Mouse (Mus musculus) embryonic fibroblast, embryonic 13.5 days (primary cell): Measurements from ENCODE around the gene Abi3bp. TPM values are rescaled to one million over a fixed set of nuclear protein-coding genes. Genes with fewer than 3 reads are reported as not detected.
A peak's percentile ranks its signal among the peaks of the same experiment; 100 is the strongest.

Experiments used
- H3K27ac ChIP-seq: 2 replicates; pipeline ENCODE4 v1.5.1; 2012; ENCODE audit warnings: low read length, control low read depth, inconsistent platforms; ENCODE audit not compliant: insufficient read depth
- H3K4me1 ChIP-seq: 2 replicates; pipeline ENCODE4 v1.6.1; 2011; ENCODE audit warnings: low read length; ENCODE audit not compliant: control insufficient read depth, insufficient read depth
- H3K4me3 ChIP-seq: 2 replicates; pipeline ENCODE4 v1.5.1; 2011; ENCODE audit warnings: mild to moderate bottlenecking, control low read depth, low read length; ENCODE audit not compliant: insufficient read depth
- CTCF ChIP-seq: IDR thresholded peaks from 2 replicates; pipeline ENCODE4 v1.5.1; 2011; ENCODE audit warnings: mild to moderate bottlenecking, control low read depth, low read length, moderate library complexity, borderline replicate concordance; ENCODE audit not compliant: insufficient read depth
- POLR2A ChIP-seq: IDR thresholded peaks from 2 replicates; pipeline ENCODE4 v1.6.1; 2011; ENCODE audit warnings: low read depth, mild to moderate bottlenecking, control low read depth, low read length, moderate library complexity
- polyA plus RNA-seq: library from polyadenylated mRNA; stranded (reverse); fragments of >200 nt; gene quantifications from 2 replicates; pipeline ENCODE4 v1.2.4, GENCODE M21; 2011; ENCODE audit warnings: low read depth; ENCODE audit not compliant: missing spikeins, insufficient read length

Abi3bp gene
- polyA plus RNA-seq, 1 experiment, result 50.2 TPM

GRCm38 (mm10) chr16:56475676-56476075 is 2.0 kb upstream of the Abi3bp start:
- TF ChIP-seq CTCF (no peak), POLR2A (no peak)
- no peak overlapping the region for H3K4me3 ChIP-seq
- no peak overlapping the region for H3K27ac ChIP-seq
- peaks cover 3% of the 10 kb centered on the region for H3K4me1 ChIP-seq

- Histone ChIP-seq H3K4me1 (peaks cover 2% of the 10 kb centered on the region), H3K27ac (peak overlapping the region; percentile 61), H3K4me3 (peak overlapping the region; percentile 68)
- TF ChIP-seq POLR2A (no peak), CTCF (no peak)
Observed at GRCm38 (mm10) chr16:56478575-56479191, 1.0 kb downstream of the Abi3bp start.

GRCm38 (mm10) chr16:56483466-56483865 is 5.8 kb downstream of the Abi3bp start:
- TF ChIP-seq POLR2A, result no peak
- TF ChIP-seq CTCF, result no peak

GRCm38 (mm10) chr16:56486461-56486860 is 8.8 kb downstream of the Abi3bp start:
- H3K4me3 ChIP-seq, result no peak overlapping the region

More at GRCm38 (mm10) chr16:56483466-56483865, 5.8 kb downstream of the Abi3bp start:
- no peak overlapping the region for H3K4me3 ChIP-seq
- H3K27ac ChIP-seq, result no peak overlapping the region
- H3K4me1 ChIP-seq, result 0 out of 2 replicates have a peak, but pooled peaks cover 2% of the 10 kb centered on the region

GRCm38 (mm10) chr16:56490861-56491260 is 13.2 kb downstream of the Abi3bp start:
- Histone ChIP-seq H3K4me1 (0 out of 2 replicates have a peak, but pooled peaks cover 2% of the 10 kb centered on the region), H3K27ac (no peak overlapping the region), H3K4me3 (no peak overlapping the region)
- TF ChIP-seq POLR2A (no peak), CTCF (no peak)

More at GRCm38 (mm10) chr16:56486461-56486860, 8.8 kb downstream of the Abi3bp start:
- H3K27ac ChIP-seq, result no peak overlapping the region
- no peak for TF ChIP-seq CTCF
- no peak for TF ChIP-seq POLR2A
- H3K4me1 ChIP-seq, result 0 out of 2 replicates have a peak, but pooled peaks cover 2% of the 10 kb centered on the region

- Histone ChIP-seq H3K4me1 (no peaks in the 10 kb centered on the region), H3K4me3 (no peak overlapping the region), H3K27ac (no peak overlapping the region)
- no peak for TF ChIP-seq POLR2A
- no peak for TF ChIP-seq CTCF
Observed at GRCm38 (mm10) chr16:56495266-56495665, 17.6 kb downstream of the Abi3bp start.

- no peak for TF ChIP-seq CTCF
- no peak for TF ChIP-seq POLR2A
- Histone ChIP-seq H3K4me1 (no peaks in the 10 kb centered on the region), H3K4me3 (no peak overlapping the region), H3K27ac (no peak overlapping the region)
Observed at GRCm38 (mm10) chr16:56496743-56497142, 19.1 kb downstream of the Abi3bp start.

GRCm38 (mm10) chr16:56498680-56499079 is 21.0 kb downstream of the Abi3bp start:
- no peak overlapping the region for H3K27ac ChIP-seq
- H3K4me3 ChIP-seq, result no peak overlapping the region
- no peak for TF ChIP-seq POLR2A
- no peak for TF ChIP-seq CTCF
- no peaks in the 10 kb centered on the region for H3K4me1 ChIP-seq

- H3K4me3 ChIP-seq, result no peak overlapping the region
- no peaks in the 10 kb centered on the region for H3K4me1 ChIP-seq
- no peak for TF ChIP-seq CTCF
- no peak for TF ChIP-seq POLR2A
- H3K27ac ChIP-seq, result no peak overlapping the region
Observed at GRCm38 (mm10) chr16:56500441-56500840, 22.8 kb downstream of the Abi3bp start.

- TF ChIP-seq CTCF, result no peak
- TF ChIP-seq POLR2A, result no peak
- Histone ChIP-seq H3K4me3 (no peak overlapping the region), H3K27ac (no peak overlapping the region), H3K4me1 (no peaks in the 10 kb centered on the region)
Observed at GRCm38 (mm10) chr16:56501101-56501500, 23.4 kb downstream of the Abi3bp start.

GRCm38 (mm10) chr16:56501513-56501912 is 23.8 kb downstream of the Abi3bp start:
- TF ChIP-seq POLR2A (no peak), CTCF (no peak)
- H3K27ac ChIP-seq, result no peak overlapping the region
- no peak overlapping the region for H3K4me3 ChIP-seq
- H3K4me1 ChIP-seq, result no peaks in the 10 kb centered on the region
